Mouse (Mus musculus) left cerebral cortex, adult 11 months (tissue): Measurements from ENCODE around the gene Antxr1.

ENCODE experiments used
- DNase-seq: peaks from one replicate; pipeline ENCODE4 v3.0.0; 2022; ENCODE audit warnings: low spot score

Gene Antxr1

GRCm38 (mm10) chr6:87139796-87140553 lies 195.6 kb downstream of the Antxr1 start:
- DNase-seq, result no peak

GRCm38 (mm10) chr6:87138479-87138878 lies 197.1 kb downstream of the Antxr1 start:
- no peak for DNase-seq

- peak; percentile 13 for DNase-seq
These were observed 201.6 kb downstream of the Antxr1 start for GRCm38 (mm10) chr6:87133966-87134546.

- DNase-seq, result no peak
These were observed 202.1 kb downstream of the Antxr1 start for GRCm38 (mm10) chr6:87133520-87133919.

DNA sequence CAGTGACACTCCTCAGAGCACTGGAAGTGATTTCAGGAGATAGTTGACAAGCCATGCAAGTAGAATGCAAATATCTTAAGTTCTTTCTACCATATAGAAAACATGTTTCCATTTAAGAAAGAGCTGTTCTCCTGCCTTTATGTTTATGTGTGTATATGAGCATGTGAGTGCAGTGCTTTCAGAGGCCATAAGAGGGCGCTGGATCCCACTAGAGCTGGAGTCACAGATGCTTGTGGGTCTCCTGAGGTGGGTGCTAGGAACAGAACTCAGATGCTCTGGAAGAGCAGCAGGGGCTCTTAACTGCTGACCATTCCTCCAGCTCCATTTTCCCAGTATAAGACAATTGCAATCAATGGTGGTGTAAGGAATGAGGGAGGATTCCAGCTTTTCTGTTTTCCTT lies 204.5 kb downstream of the Antxr1 start:
- DNase-seq, result no peak

DNA sequence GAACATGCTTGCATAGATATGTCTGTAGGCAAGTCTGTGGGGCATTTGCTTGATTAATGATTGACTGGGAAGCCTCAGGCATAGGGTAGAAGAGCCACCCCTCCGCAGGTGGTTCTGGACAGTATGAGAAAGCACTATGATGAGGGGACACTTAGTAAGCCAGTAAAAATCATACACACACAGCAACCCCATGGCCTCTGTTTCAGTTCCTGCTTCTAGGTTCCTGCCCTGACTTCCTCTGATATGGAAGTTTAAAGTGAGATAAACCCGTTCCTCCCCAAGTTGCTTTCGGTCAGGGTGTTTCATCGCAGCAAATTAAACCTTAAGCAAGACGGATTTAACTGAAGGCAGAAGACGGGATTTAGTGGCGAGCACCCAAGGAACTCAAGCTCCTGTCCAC lies 205.0 kb downstream of the Antxr1 start:
- DNase-seq, result no peak

DNA sequence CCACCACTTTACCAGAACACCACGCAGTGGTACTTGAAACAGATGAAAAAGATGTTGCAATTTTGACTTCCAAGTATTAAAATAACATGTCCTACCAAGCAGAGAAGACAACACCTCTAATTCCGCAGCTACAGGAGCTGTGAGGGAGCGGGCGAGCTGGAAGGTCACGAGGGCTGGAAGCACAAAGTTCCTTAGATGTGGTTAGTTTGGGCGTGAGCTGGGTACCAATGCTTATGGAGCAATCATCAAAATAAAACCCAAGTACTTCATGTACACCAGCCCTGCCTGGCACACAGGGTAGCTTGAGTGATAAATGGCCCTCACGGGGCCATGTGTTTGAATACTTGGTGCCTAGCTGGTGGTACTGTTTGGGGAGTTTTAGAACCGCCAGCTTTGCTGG lies 205.8 kb downstream of the Antxr1 start:
- no peak for DNase-seq

- no peak for DNase-seq
These were observed 208.4 kb downstream of the Antxr1 start for GRCm38 (mm10) chr6:87127049-87127753.

DNA sequence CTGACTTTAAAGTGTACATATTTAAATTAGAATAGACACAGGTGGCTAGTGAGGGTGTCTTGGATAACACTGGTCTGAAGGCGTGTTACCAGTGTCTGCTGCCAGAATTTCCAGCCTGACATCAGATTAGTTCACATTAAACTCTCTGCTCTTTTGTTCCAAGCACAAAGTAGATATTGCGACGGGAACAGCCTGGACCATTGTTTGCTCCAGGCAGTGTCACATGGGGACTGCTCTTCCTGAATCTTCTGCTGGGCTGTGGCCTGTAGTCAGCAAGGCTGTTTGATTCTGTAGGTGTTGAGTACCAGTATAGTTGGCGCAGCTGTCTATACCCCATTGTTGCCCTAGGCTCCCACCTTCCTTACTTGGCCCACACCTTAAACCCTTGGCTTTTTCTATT lies 211.6 kb downstream of the Antxr1 start:
- DNase-seq, result no peak

DNA sequence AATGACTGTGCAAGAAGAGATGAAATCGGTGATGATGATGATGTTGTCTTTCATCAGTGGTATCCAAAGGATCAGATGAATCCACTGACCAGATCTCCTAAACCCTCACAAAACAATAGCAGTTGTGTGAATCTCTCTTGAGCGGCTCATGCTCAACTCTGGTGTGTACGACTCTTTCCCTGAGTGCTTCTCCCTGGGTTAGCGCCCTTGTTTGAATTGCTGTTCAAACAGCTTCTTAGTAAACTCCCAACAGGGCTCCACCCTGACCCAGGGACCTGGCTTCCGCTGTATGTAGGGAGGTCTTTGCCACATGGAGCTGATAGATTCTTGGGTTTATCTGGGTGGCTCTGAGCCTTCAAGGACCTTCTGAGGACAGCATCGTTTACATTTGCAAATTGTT lies 212.2 kb downstream of the Antxr1 start:
- no peak for DNase-seq

DNA sequence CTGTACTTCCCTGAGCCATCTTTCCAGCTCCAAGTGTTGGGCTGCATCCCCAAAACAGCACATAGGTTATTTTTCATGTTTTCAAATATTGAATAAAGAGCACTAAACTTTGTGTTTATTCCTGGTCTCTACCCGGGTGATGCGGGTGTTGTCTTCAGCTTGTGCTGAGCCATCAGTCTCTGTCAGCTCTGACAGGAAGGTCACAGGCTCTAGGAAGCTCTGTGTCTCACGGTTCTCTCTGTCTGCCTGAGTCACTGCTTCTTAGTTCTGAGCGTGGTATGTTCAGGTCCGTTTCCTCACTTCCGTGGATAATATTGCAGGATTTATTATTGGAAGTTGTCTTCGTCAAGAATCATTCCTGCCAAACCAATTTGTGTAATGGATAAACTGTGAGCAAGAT lies 213.7 kb downstream of the Antxr1 start:
- DNase-seq, result no peak

DNA sequence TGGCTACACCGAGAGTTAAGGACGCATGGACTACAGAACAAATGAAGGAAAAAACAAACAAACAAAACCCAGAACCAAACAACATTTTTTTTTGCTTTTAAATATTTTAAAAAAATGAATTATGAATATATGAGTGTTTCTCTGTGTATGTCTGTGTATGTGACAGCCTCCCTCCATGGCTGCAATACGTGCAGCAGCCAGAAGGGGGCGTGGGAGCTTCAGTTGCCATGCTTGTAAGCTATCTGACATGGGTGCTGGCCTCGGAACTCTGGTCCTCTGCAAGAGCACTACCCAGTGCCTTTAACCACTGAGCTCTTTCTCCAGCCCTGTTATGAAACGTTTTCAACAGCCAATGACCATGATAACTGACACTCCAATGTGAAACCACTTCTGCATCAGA lies 215.0 kb downstream of the Antxr1 start:
- DNase-seq, result no peak

DNA sequence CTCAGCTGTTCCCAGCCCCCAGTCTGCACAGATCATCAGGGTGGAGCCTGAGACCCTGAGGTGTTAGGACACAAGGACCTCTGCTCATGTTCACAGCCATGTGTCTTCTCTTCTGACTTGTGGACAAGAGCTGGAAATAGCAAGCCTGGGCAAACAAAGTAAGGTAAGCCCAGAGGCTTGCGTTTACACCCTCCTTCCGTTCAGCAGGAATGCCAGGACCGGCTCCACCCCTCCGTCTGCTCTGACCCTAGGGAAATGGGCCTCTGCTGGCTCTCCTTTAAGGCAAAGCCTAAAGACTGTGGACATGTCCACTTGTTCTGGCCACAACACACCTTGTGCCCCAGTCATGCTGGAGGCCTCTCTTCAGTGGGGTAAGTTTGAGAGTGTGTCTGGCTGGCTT lies 215.6 kb downstream of the Antxr1 start:
- DNase-seq, result no peak

DNA sequence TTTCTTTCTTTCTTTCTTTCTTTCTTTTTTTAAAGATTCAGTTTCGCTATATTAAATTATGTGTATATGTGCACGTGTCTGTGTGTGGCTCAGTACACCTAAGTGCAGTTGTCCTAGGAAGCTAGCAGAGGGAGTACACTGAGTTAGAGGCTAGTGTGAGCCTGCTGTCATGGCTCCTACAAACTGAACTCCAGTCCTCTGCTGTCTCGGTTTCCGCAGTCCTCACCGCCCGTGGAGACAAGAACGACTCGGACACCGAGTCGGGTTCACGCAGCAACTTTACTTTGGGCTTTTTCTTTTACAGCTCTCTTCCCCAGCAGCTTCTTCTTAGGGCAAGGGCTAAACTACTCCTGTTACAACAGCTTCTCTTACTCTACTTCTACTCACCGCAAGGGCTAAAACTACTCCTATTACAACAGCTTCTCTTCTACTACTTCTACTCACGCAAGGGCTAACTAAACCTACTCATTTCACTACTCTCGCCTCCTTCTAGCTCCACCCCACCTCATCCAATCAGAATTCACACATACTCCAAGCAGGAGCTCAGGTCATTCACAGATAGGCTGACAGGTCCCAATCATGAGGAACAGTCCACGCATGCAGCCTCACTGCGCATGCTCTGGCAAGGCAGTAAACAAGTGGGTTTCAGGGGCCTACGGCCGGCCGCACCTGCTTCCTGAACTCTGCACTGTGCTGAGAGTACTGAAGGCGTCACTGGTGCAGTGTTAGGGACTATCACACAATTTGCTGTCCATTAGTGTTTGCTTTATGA lies 216.4 kb downstream of the Antxr1 start:
- DNase-seq, result no peak

- DNase-seq, result no peak
These were observed 219.0 kb downstream of the Antxr1 start for GRCm38 (mm10) chr6:87116596-87116995.

DNA sequence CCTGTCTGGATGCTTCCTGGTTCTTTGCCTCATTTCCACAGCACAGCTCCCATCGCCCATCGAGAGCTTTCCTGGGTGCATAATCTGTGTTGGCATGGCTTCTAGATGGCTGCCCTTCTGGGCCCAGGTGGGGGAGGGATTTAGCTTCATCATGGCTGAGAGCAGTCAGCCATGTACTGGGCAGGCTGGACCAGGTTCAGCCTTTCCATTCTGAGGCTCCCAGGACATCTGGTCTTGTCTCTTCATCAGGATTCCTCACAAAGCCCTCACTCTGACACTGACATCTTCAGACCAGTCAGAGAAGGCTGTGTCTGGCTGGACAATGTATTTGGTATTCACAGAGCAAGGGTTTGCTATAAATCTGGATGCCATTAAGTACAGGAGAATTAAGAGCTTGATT lies 219.6 kb downstream of the Antxr1 start:
- DNase-seq, result no peak

- no peak for DNase-seq
These were observed 223.5 kb downstream of the Antxr1 start for GRCm38 (mm10) chr6:87112125-87112524.

- no peak for DNase-seq
These were observed 224.1 kb downstream of the Antxr1 start for GRCm38 (mm10) chr6:87111493-87111892.

- no peak for DNase-seq
These were observed 231.4 kb downstream of the Antxr1 start, which contains the start of gene D6Ertd527e for GRCm38 (mm10) chr6:87104123-87104796. Gene D6Ertd527e, plus strand, starts transcription at chr6:87104746.

- no peak for DNase-seq
These were observed 232.3 kb downstream of the Antxr1 start for GRCm38 (mm10) chr6:87103314-87103713.

DNA sequence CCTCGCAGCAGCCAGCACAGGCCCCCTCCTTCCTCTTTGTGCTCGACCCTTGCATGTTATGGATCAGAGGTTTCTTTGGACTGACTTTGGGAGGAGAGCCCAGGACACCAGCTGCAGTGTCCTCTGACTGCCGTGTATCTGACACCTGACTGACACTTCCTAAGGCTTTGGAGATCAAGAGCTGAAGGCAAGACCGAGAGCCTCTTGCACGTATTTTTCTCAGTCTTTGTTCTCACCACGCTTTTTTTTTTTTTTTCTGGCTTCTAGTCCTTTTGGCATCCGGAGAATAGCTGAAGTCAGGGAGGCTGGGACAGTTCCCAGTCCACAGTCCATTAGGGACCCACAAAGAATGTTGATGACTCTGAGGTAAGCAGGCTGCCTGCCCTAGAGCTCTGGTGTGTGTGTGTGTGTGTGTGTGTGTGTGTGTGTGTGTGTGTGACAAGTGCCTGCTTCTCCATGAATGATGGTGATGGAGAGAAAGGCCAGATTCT lies 233.2 kb downstream of the Antxr1 start:
- DNase-seq, result no peak

DNA sequence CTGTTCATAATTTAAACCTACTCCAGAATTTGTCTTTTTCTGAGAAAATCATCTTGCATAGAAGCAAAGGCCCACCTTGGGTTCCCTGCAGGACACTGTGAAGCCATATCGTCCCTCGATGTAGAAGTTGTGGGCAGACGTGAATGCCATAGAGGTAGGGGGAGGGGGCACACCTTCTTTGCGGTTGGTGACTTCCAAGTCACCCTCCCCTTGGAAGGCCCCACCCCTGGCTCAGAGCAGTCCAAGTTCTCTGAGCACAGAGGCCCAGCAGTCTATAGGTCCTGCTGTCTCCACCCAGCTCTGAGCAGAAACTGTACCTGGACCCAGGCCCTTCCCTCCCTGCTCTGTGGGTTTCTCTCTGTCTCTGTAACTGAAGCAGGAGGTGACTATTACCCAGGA lies 233.7 kb downstream of the Antxr1 start:
- no peak for DNase-seq
